Mouse (Mus musculus) forebrain, embryonic 16.5 days (tissue): ENCODE results near the gene Sp6. TPM values are rescaled to one million over a fixed set of nuclear protein-coding genes. Genes with fewer than 3 reads are reported as not detected.

ENCODE experiments used
- ATAC-seq: fragments of 200-750 bp; cut with Nextera tagmentation; 2 replicates; pipeline ENCODE4 v1.8.0; 2017; ENCODE audit warnings: mild to moderate bottlenecking, moderate library complexity
- H3K27ac ChIP-seq: fragments of 300-500 bp; sonication (generic); 2 replicates; pipeline ENCODE4 v1.5.1; 2014; ENCODE audit warnings: low read length, control low read depth
- H3K27me3 ChIP-seq: fragments of 300-500 bp; sonication (generic); replicated peaks from 2 replicates; pipeline ENCODE4 v1.6.1; 2014; ENCODE audit warnings: low read length; ENCODE audit not compliant: control insufficient read depth, insufficient read depth
- H3K36me3 ChIP-seq: fragments of 300-500 bp; sonication (generic); 2 replicates; pipeline ENCODE4 v1.6.1; 2014; ENCODE audit not compliant: control insufficient read depth, insufficient read depth
- H3K4me1 ChIP-seq: fragments of 300-500 bp; sonication (generic); replicated peaks from 2 replicates; pipeline ENCODE4 v1.6.1; 2014; ENCODE audit warnings: low read length; ENCODE audit not compliant: control insufficient read depth, insufficient read depth
- H3K4me2 ChIP-seq: fragments of 300-500 bp; sonication (generic); 2 replicates; pipeline ENCODE4 v1.6.1; 2014; ENCODE audit warnings: mild to moderate bottlenecking, low read length, control low read depth
- H3K4me3 ChIP-seq: fragments of 300-500 bp; sonication (generic); replicated peaks from 2 replicates; pipeline ENCODE4 v1.5.1; 2014; ENCODE audit warnings: mild to moderate bottlenecking, low read length, control low read depth
- H3K9ac ChIP-seq: fragments of 300-500 bp; sonication (generic); replicated peaks from 2 replicates; pipeline ENCODE4 v1.6.1; 2014; ENCODE audit warnings: low read depth, low read length, control low read depth
- H3K9me3 ChIP-seq: fragments of 300-500 bp; sonication (generic); 2 replicates; pipeline ENCODE4 v1.6.1; 2016; ENCODE audit warnings: low read length; ENCODE audit not compliant: control insufficient read depth
- WGBS: fragments of 180-500 bp; shearing (Covaris S2); extraction: QIAGEN DNeasy Blood & Tissue Kit; methylation state at CpG from one replicate; pipeline ENCODE4 v1.1.7; 2014; 5-methylcytosine and 5-hydroxymethylcytosine counted together
- polyA plus RNA-seq: library from polyadenylated mRNA; unstranded; fragments of >200 nt; fragmentation: Nextera tagmentation; extraction: Ambion mirVana; gene quantifications from 2 replicates; pipeline ENCODE4 v1.2.1, GENCODE M21; 2015

Gene Sp6
- polyA plus RNA-seq, 1 experiment from 2014 or later: 0.29 TPM

GRCm38 (mm10) chr11:96972906-96973305, 40.3 kb upstream of the Sp6 start:
- ATAC-seq: no peak
- no peaks in the 10 kb centered on the region for H3K9me3 ChIP-seq
- no peak overlapping the region for H3K4me3 ChIP-seq
- H3K27me3 ChIP-seq: no peaks in the 10 kb centered on the region
- H3K4me1 ChIP-seq: peaks cover 16% of the 10 kb centered on the region
- H3K9ac ChIP-seq: no peak overlapping the region
- H3K27ac ChIP-seq: no peak overlapping the region
- H3K4me2 ChIP-seq: no peak overlapping the region
- H3K36me3 ChIP-seq: no peaks in the 10 kb centered on the region
- WGBS: 73% methylated on average over 5 of the region's 5 CpGs

GRCm38 (mm10) chr11:96973426-96973964, 39.7 kb upstream of the Sp6 start:
- Histone ChIP-seq H3K4me2 (no peak overlapping the region), H3K27ac (no peak overlapping the region), H3K9me3 (no peaks in the 10 kb centered on the region), H3K4me3 (no peak overlapping the region), H3K36me3 (no peaks in the 10 kb centered on the region), H3K4me1 (peaks cover 19% of the 10 kb centered on the region), H3K9ac (no peak overlapping the region; the same call in 1 of the 2 replicates), H3K27me3 (no peaks in the 10 kb centered on the region)
- ATAC-seq: no peak
- 82% methylated on average over 5 of the region's 5 CpGs for WGBS

GRCm38 (mm10) chr11:96974813-96975212, 38.4 kb upstream of the Sp6 start:
- no peak overlapping the region for H3K9ac ChIP-seq
- no peaks in the 10 kb centered on the region for H3K36me3 ChIP-seq
- H3K27ac ChIP-seq: no peak overlapping the region
- WGBS: 80% methylated on average over 5 of the region's 5 CpGs
- no peaks in the 10 kb centered on the region for H3K9me3 ChIP-seq
- H3K4me3 ChIP-seq: no peak overlapping the region
- ATAC-seq: no peak
- H3K4me2 ChIP-seq: no peak overlapping the region
- peaks cover 22% of the 10 kb centered on the region for H3K4me1 ChIP-seq
- no peaks in the 10 kb centered on the region for H3K27me3 ChIP-seq

GRCm38 (mm10) chr11:96975511-96976378, 37.4 kb upstream of the Sp6 start:
- Histone ChIP-seq H3K4me1 (peaks cover 22% of the 10 kb centered on the region), H3K4me3 (no peak overlapping the region), H3K27ac (no peak overlapping the region), H3K4me2 (peak overlapping the region; percentile 87), H3K27me3 (no peaks in the 10 kb centered on the region), H3K36me3 (no peaks in the 10 kb centered on the region), H3K9me3 (no peaks in the 10 kb centered on the region), H3K9ac (peak overlapping the region; percentile 96; the same call in 1 of the 2 replicates)
- ATAC-seq: no peak
- 82% methylated on average over 10 of the region's 10 CpGs for WGBS

- Histone ChIP-seq H3K4me2 (peak overlapping the region; percentile 87), H3K4me3 (peak overlapping the region; percentile 72), H3K9me3 (no peaks in the 10 kb centered on the region), H3K9ac (peak overlapping the region; percentile 96), H3K27me3 (no peaks in the 10 kb centered on the region), H3K36me3 (no peaks in the 10 kb centered on the region), H3K27ac (no peak overlapping the region), H3K4me1 (peaks cover 22% of the 10 kb centered on the region)
- 54% methylated on average over 3 of the region's 3 CpGs for WGBS
- no peak for ATAC-seq
Observed at GRCm38 (mm10) chr11:96976379-96976687, 36.9 kb upstream of the Sp6 start.

- Histone ChIP-seq H3K4me1 (peaks cover 20% of the 10 kb centered on the region), H3K36me3 (no peaks in the 10 kb centered on the region), H3K9me3 (no peaks in the 10 kb centered on the region), H3K4me2 (peak overlapping the region; percentile 87), H3K9ac (peak overlapping the region; percentile 96), H3K27ac (peak overlapping the region; percentile 97), H3K27me3 (no peaks in the 10 kb centered on the region), H3K4me3 (peak overlapping the region; percentile 72)
- WGBS: under 1% methylated on average over 49 of the region's 50 CpGs
- ATAC-seq: peak; percentile 69
Observed at GRCm38 (mm10) chr11:96976911-96977591, 36.1 kb upstream of the Sp6 start.

GRCm38 (mm10) chr11:96977606-96978400, 35.4 kb upstream of the Sp6 start:
- peak overlapping the region; percentile 97 for H3K27ac ChIP-seq
- peak; percentile 98 for ATAC-seq
- H3K27me3 ChIP-seq: no peaks in the 10 kb centered on the region
- H3K4me3 ChIP-seq: peak overlapping the region; percentile 72
- peaks cover 20% of the 10 kb centered on the region for H3K4me1 ChIP-seq
- no peaks in the 10 kb centered on the region for H3K9me3 ChIP-seq
- peak overlapping the region; percentile 81 for H3K4me2 ChIP-seq
- peak overlapping the region; percentile 96 for H3K9ac ChIP-seq
- H3K36me3 ChIP-seq: no peaks in the 10 kb centered on the region
- 0% methylated on average over 45 of the region's 45 CpGs for WGBS

- Histone ChIP-seq H3K4me1 (peaks cover 18% of the 10 kb centered on the region), H3K4me3 (peak overlapping the region; percentile 57), H3K27me3 (no peaks in the 10 kb centered on the region), H3K27ac (peak overlapping the region; percentile 80), H3K9me3 (no peaks in the 10 kb centered on the region), H3K4me2 (peak overlapping the region; percentile 81), H3K9ac (peak overlapping the region; percentile 70), H3K36me3 (no peaks in the 10 kb centered on the region)
- no peak for ATAC-seq
- 31% methylated on average over 17 of the region's 17 CpGs for WGBS
Observed at GRCm38 (mm10) chr11:96978401-96979246, 34.6 kb upstream of the Sp6 start.
